Mouse (Mus musculus): ENCODE measurements around the gene Hist1h1b. TPM values are rescaled to one million over a fixed set of nuclear protein-coding genes. Genes with fewer than 3 reads are reported as not detected.
"Not testable (repeated sequence)": the region's sequence is repeated elsewhere in the genome, so short reads cannot be mapped to it uniquely, and the experiment has no call there.

Gene Hist1h1b
- polyA plus RNA-seq, 1 experiment from 2014 or later = 10.5 TPM

DNA sequence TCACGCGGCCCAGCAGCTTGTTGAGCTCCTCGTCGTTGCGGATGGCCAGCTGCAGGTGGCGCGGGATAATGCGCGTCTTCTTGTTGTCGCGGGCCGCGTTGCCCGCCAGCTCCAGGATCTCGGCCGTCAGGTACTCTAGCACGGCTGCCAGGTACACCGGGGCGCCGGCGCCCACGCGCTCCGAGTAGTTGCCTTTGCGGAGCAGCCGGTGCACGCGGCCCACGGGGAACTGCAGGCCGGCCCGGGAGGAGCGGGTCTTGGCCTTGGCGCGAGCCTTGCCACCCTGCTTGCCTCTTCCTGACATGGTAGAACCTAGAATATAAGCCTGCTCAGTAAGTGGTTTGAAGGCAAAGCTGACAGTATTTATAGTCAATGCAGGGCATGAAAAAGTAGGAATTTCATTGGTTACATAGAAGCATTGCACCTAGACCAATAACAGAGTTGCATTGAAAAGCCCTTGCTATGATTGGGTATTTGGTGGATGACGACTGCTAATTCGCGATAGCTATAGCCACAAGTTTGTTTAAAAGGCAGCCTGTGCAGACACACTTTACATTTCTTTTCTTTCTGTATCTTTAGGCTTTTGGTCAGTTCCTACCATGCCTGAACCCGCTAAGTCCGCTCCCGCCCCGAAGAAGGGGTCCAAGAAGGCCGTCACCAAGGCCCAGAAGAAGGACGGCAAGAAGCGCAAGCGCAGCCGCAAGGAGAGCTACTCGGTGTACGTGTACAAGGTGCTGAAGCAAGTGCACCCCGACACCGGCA lies 26.7 kb downstream of the Hist1h1b start, which contains the start of the genes Hist1h2ak and Hist1h2bn:
TSS of gene Hist1h2ak (minus strand) at position 304 of the 762 bp plus-strand sequence.
TSS of gene Hist1h2bn (plus strand) at position 600 of the 762 bp plus-strand sequence.
- Histone ChIP-seq H3K4me3 (ENCODE audit: low read depth, low read length) (peak within 1 kb of the TSS; percentile 43), H3K9ac (ENCODE audit: low read length) (peak within 1 kb of the TSS; percentile 55), H3K4me2 (replicated peaks; ENCODE audit: low read depth) (peak within 1 kb of the TSS; percentile 66), H3K27ac (replicated peaks) (peak within 1 kb of the TSS; percentile 91)
- H3K27me3 ChIP-seq (ENCODE audit: control insufficient read depth, insufficient read depth, low read length); H3K9me3 ChIP-seq (ENCODE audit: control insufficient read depth, low read length); H3K4me1 ChIP-seq (replicated peaks; ENCODE audit: control insufficient read depth, insufficient read depth); H3K36me3 ChIP-seq (ENCODE audit: control insufficient read depth, insufficient read depth, low read length): not testable (repeated sequence)
- WGBS = 0% methylated on average over 37 of the region's 50 CpGs
- ATAC-seq (ENCODE audit: low FRiP score, low TSS enrichment) (peak; percentile 97), DNase-seq (ENCODE audit: low spot score) (peak; percentile 65)
- peak; percentile 50 for TF ChIP-seq CTCF (IDR thresholded peaks at IDR 0.05; ENCODE audit: low read depth)

- no peaks in the 10 kb centered on the region for H3K4me1 ChIP-seq (replicated peaks; ENCODE audit: control insufficient read depth, insufficient read depth)
- H3K4me2 ChIP-seq (replicated peaks; ENCODE audit: low read depth) = peak overlapping the region; percentile 66
- TF ChIP-seq EP300 (optimal IDR thresholded peaks at IDR 0.05) (no peak), CTCF (IDR thresholded peaks at IDR 0.05; ENCODE audit: low read depth) (no peak)
- peak overlapping the region; percentile 91 for H3K27ac ChIP-seq (replicated peaks)
- peak overlapping the region; percentile 43 for H3K4me3 ChIP-seq (ENCODE audit: low read depth, low read length)
- no peaks in the 10 kb centered on the region for H3K9me3 ChIP-seq (ENCODE audit: control insufficient read depth, low read length)
- peak overlapping the region; percentile 49 for H3K9ac ChIP-seq (ENCODE audit: low read length)
- no peaks in the 10 kb centered on the region for H3K27me3 ChIP-seq (ENCODE audit: control insufficient read depth, insufficient read depth, low read length)
- H3K36me3 ChIP-seq (ENCODE audit: control insufficient read depth, insufficient read depth, low read length) = no peaks in the 10 kb centered on the region
- no peak for ATAC-seq (ENCODE audit: low FRiP score, low TSS enrichment)
- 1% methylated on average over 10 of the region's 10 CpGs for WGBS
- no peak for DNase-seq (ENCODE audit: low spot score)
These were observed 27.3 kb downstream of the Hist1h1b start for GRCm38 (mm10) chr13:21753051-21753523.

DNA sequence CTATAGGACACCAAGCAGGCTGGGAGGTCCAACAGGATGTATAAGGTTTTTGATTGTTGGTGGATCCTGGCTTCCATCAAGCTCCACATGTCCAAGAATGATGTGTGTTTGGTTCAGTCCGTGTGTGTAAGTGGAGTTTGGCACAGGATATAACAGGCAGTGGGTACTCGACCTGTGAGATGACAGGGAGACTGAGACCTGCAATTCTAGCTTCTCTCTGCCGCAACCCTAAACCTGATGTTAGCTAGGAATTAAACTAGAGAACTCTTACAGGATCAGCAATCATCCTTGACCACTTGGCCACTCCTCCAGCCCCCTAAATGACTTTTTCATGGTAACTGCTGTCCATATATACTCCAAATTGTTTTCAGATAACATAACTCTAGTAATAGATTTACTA lies 28.1 kb downstream of the Hist1h1b start:
- Histone ChIP-seq H3K9me3 (ENCODE audit: control insufficient read depth, low read length) (no peaks in the 10 kb centered on the region), H3K9ac (ENCODE audit: low read length) (0 out of 2 replicates have a peak overlapping the region, but pooled peaks have one; percentile 8), H3K27ac (replicated peaks) (no peak overlapping the region), H3K4me2 (replicated peaks; ENCODE audit: low read depth) (peak overlapping the region; percentile 66), H3K36me3 (ENCODE audit: control insufficient read depth, insufficient read depth, low read length) (no peaks in the 10 kb centered on the region), H3K4me3 (ENCODE audit: low read depth, low read length) (no peak overlapping the region), H3K4me1 (replicated peaks; ENCODE audit: control insufficient read depth, insufficient read depth) (no peaks in the 10 kb centered on the region), H3K27me3 (ENCODE audit: control insufficient read depth, insufficient read depth, low read length) (no peaks in the 10 kb centered on the region)
- DNase-seq (ENCODE audit: low spot score) (no peak), ATAC-seq (ENCODE audit: low FRiP score, low TSS enrichment) (no peak)
- TF ChIP-seq CTCF (IDR thresholded peaks at IDR 0.05; ENCODE audit: low read depth) (no peak), EP300 (optimal IDR thresholded peaks at IDR 0.05) (no peak)
- WGBS = 25% methylated on average over 3 of the region's 3 CpGs

GRCm38 (mm10) chr13:21751827-21752226 lies 28.6 kb downstream of the Hist1h1b start:
- TF ChIP-seq EP300 (optimal IDR thresholded peaks at IDR 0.05) (no peak), CTCF (IDR thresholded peaks at IDR 0.05; ENCODE audit: low read depth) (no peak)
- Histone ChIP-seq H3K9me3 (ENCODE audit: control insufficient read depth, low read length) (no peaks in the 10 kb centered on the region), H3K27ac (replicated peaks) (no peak overlapping the region), H3K4me3 (ENCODE audit: low read depth, low read length) (no peak overlapping the region), H3K4me1 (replicated peaks; ENCODE audit: control insufficient read depth, insufficient read depth) (no peaks in the 10 kb centered on the region), H3K36me3 (ENCODE audit: control insufficient read depth, insufficient read depth, low read length) (no peaks in the 10 kb centered on the region), H3K27me3 (ENCODE audit: control insufficient read depth, insufficient read depth, low read length) (no peaks in the 10 kb centered on the region), H3K9ac (ENCODE audit: low read length) (no peak overlapping the region), H3K4me2 (replicated peaks; ENCODE audit: low read depth) (no peak overlapping the region)
- DNase-seq (ENCODE audit: low spot score) = no peak
- WGBS = 63% methylated on average over 3 of the region's 3 CpGs
- no peak for ATAC-seq (ENCODE audit: low FRiP score, low TSS enrichment)

DNA sequence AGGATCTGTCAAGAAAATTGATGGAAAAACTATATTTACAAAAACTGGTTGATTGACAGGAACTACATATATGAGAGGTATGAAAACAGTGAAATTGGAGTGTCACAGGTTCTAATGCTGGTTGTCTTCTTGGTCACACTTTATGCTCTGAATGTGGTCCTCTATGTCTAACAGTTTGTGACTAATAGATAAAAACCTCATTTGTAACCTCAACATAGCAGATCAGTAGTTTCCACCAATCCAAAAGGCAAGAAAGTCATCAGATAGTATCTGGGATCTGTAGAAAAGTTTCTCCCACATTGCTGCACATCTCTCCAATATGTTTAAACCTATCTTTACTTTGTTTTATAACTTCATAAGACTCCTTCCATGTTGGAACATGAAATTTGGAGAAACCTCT lies 29.0 kb downstream of the Hist1h1b start:
- Histone ChIP-seq H3K27ac (replicated peaks) (no peak overlapping the region), H3K27me3 (ENCODE audit: control insufficient read depth, insufficient read depth, low read length) (no peaks in the 10 kb centered on the region), H3K9me3 (ENCODE audit: control insufficient read depth, low read length) (no peaks in the 10 kb centered on the region), H3K4me3 (ENCODE audit: low read depth, low read length) (no peak overlapping the region), H3K36me3 (ENCODE audit: control insufficient read depth, insufficient read depth, low read length) (no peaks in the 10 kb centered on the region), H3K4me1 (replicated peaks; ENCODE audit: control insufficient read depth, insufficient read depth) (no peaks in the 10 kb centered on the region), H3K9ac (ENCODE audit: low read length) (no peak overlapping the region), H3K4me2 (replicated peaks; ENCODE audit: low read depth) (no peak overlapping the region)
- ATAC-seq (ENCODE audit: low FRiP score, low TSS enrichment) (no peak), DNase-seq (ENCODE audit: low spot score) (no peak)
- TF ChIP-seq EP300 (optimal IDR thresholded peaks at IDR 0.05) (no peak), CTCF (IDR thresholded peaks at IDR 0.05; ENCODE audit: low read depth) (no peak)

- not testable (repeated sequence) for H3K27me3 ChIP-seq (ENCODE audit: control insufficient read depth, insufficient read depth, low read length); H3K4me1 ChIP-seq (replicated peaks; ENCODE audit: control insufficient read depth, insufficient read depth); H3K9me3 ChIP-seq (ENCODE audit: control insufficient read depth, low read length); H3K36me3 ChIP-seq (ENCODE audit: control insufficient read depth, insufficient read depth, low read length)
- Histone ChIP-seq H3K27ac (replicated peaks) (peak within 1 kb of the TSS; percentile 65), H3K4me2 (replicated peaks; ENCODE audit: low read depth) (peak within 1 kb of the TSS; percentile 55), H3K4me3 (ENCODE audit: low read depth, low read length) (peak within 1 kb of the TSS; percentile 43), H3K9ac (ENCODE audit: low read length) (peak within 1 kb of the TSS; percentile 54)
- WGBS = 1% methylated on average over 46 of the region's 56 CpGs
- ATAC-seq (ENCODE audit: low FRiP score, low TSS enrichment) (peak; percentile 85), DNase-seq (ENCODE audit: low spot score) (peak; percentile 85)
These were observed 30.0 kb downstream of the Hist1h1b start, which contains the start of gene Hist1h4k for GRCm38 (mm10) chr13:21750159-21751017. TSS of gene Hist1h4k (minus strand) at chr13:21750505.
